11 mouse cellular contexts compared by ENCODE assay signal in the genomic region with DNA sequence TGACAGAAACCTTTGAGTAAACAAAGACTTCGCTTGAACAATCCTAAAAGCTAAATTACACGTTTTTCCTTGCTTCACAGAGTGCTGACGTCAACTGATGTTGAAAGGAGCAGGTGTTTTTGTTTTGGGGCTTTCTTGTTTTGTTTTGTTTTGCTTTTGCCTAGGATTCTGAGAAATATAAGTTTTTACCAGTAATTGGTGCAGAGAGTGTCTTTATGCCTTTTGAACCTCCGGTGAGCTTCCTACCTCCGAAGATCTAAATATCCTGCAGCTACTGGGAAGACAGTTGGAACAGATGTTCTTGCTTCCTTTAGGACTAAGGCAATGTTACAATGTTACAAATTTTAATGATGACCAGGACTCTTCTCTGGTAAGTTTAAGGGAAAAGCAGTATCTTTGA. TPM values are rescaled to one million over a fixed set of nuclear protein-coding genes. Genes with fewer than 3 reads are reported as not detected.
A peak's percentile ranks its signal among the peaks of the same experiment; 100 is the strongest.
DNase-seq lines count a peak whose midpoint lies in the region; ATAC-seq and TF ChIP-seq lines count a peak whose summit lies in the region.
"Had no signal": no experiment of that assay in that cellular context is flagged by ENCODE, and none has a peak within 500 bp of the region (broad histone marks: within the 10 kb centered on the region; RNA-seq: fewer than 3 reads in every experiment).

A gene (plus strand): TSS at position 301 of the 400 bp plus-strand sequence.

- no peak for TF ChIP-seq RAD21 in MEL (IDR thresholded peaks at IDR 0.05; ENCODE audit: low read depth, low read length)

- no peak for TF ChIP-seq POLR2A in MEL (IDR thresholded peaks at IDR 0.05; ENCODE audit: control insufficient read depth in 1 of 2, insufficient read depth in 1 of 2, low read depth in 1 of 2, low read length in 2 of 2, poor library complexity in 1 of 2)

- peak within 1 kb of the TSS; percentile 5; the same call in 1 of the 2 replicates for H3K9ac ChIP-seq in kidney, embryonic 16.5 days (replicated peaks; ENCODE audit: low read length)
- peak within 1 kb of the TSS; percentile 64 for H3K9ac ChIP-seq in MEL (ENCODE audit: control insufficient read depth, low read depth, low read length, poor library complexity, severe bottlenecking)
- 0 out of 2 replicates have a peak within 1 kb of the TSS, but pooled peaks have one; percentile 11 for H3K9ac ChIP-seq in embryonic facial prominence, embryonic 14.5 days (ENCODE audit: low read depth, low read length)
- H3K9ac ChIP-seq in liver, embryonic 11.5 days (ENCODE audit: low read depth, low read length) = no peak within 1 kb of the TSS
- H3K9ac ChIP-seq: forebrain, embryonic 12.5 days had no signal

- TF ChIP-seq EP300 in MEL (IDR thresholded peaks at IDR 0.05; ENCODE audit: low read depth in 1 of 2, low read length in 2 of 2) = no peak

- peak within 1 kb of the TSS; percentile 15; the same call in 1 of the 2 replicates for H3K4me3 ChIP-seq in kidney, embryonic 16.5 days (ENCODE audit: low read length)
- peak within 1 kb of the TSS; percentile 40 to 53 for H3K4me3 ChIP-seq in MEL (ENCODE audit: control insufficient read depth in 1 of 2, insufficient read depth in 1 of 2, low read depth in 2 of 2, low read length in 2 of 2)
- no peak within 1 kb of the TSS for H3K4me3 ChIP-seq in embryonic facial prominence, embryonic 14.5 days (ENCODE audit: low read depth, low read length)
- H3K4me3 ChIP-seq in liver, embryonic 11.5 days (ENCODE audit: low read depth, low read length) = no peak within 1 kb of the TSS
- H3K4me3 ChIP-seq: forebrain, embryonic 12.5 days had no signal

- TF ChIP-seq CTCF in MEL (IDR thresholded peaks at IDR 0.05 in 2 of 3, conservative IDR thresholded peaks at IDR 0.05 in 1 of 3; ENCODE audit: control insufficient read depth in 1 of 3, insufficient read depth in 1 of 3, low read depth in 2 of 3, low read length in 3 of 3, poor library complexity in 1 of 3, severe bottlenecking in 1 of 3) = no peak

- ATAC-seq in kidney, embryonic 16.5 days (ENCODE audit: low FRiP score, low TSS enrichment) = no peak
- ATAC-seq in embryonic facial prominence, embryonic 14.5 days (ENCODE audit: low read depth) = no peak
- ATAC-seq in liver, embryonic 11.5 days (replicated peaks; ENCODE audit: low FRiP score) = no peak

- no peaks in the 10 kb centered on the region for H3K36me3 ChIP-seq in kidney, embryonic 16.5 days (ENCODE audit: insufficient read depth, low read length)
- peaks cover 0 to 17% of the 10 kb centered on the region in 2 experiments; a peak in 2 of 4 replicates for H3K36me3 ChIP-seq in MEL (ENCODE audit: control insufficient read depth in 1 of 2, insufficient read depth in 2 of 2, low read length in 2 of 2)
- no peaks in the 10 kb centered on the region for H3K36me3 ChIP-seq in embryonic facial prominence, embryonic 14.5 days (ENCODE audit: control insufficient read depth, insufficient read depth, low read length)
- no peaks in the 10 kb centered on the region for H3K36me3 ChIP-seq in liver, embryonic 11.5 days (ENCODE audit: control insufficient read depth, insufficient read depth, low read length)
- H3K36me3 ChIP-seq: forebrain, embryonic 12.5 days had no signal

- no peaks in the 10 kb centered on the region for H3K9me3 ChIP-seq in kidney, embryonic 16.5 days (ENCODE audit: low read length)
- H3K9me3 ChIP-seq in MEL (replicated peaks; ENCODE audit: insufficient read depth, low read length) = no peaks in the 10 kb centered on the region
- no peaks in the 10 kb centered on the region for H3K9me3 ChIP-seq in embryonic facial prominence, embryonic 14.5 days (ENCODE audit: control insufficient read depth, low read length)
- H3K9me3 ChIP-seq in liver, embryonic 11.5 days (ENCODE audit: control insufficient read depth, low read length) = no peaks in the 10 kb centered on the region
- H3K9me3 ChIP-seq: forebrain, embryonic 12.5 days had no signal

- no peak for DNase-seq in kidney, postnatal 4 days
- DNase-seq in MEL (ENCODE audit: low read depth, low spot score) = no peak
- DNase-seq in embryonic facial prominence, embryonic 14.5 days (ENCODE audit: low spot score) = no peak
- DNase-seq in liver, embryonic 11.5 days (ENCODE audit: low spot score) = no peak
- DNase-seq in layer of hippocampus, postnatal 25 days (ENCODE audit: extremely low spot score in 1 of 2, low spot score in 1 of 2) = no peak
- no peak for DNase-seq in layer of hippocampus, postnatal 36 days
- DNase-seq: cerebellum, adult 11 months; retina, postnatal 1 day; thymus, postnatal 4 days had no signal

- peaks cover 28% of the 10 kb centered on the region for H3K4me1 ChIP-seq in kidney, embryonic 16.5 days (ENCODE audit: insufficient read depth, low read length)
- peaks cover 2 to 23% of the 10 kb centered on the region in 2 experiments for H3K4me1 ChIP-seq in MEL (ENCODE audit: control insufficient read depth in 1 of 2, insufficient read depth in 2 of 2, low read length in 2 of 2)
- peaks cover 7% of the 10 kb centered on the region; the same call in 1 of the 2 replicates for H3K4me1 ChIP-seq in embryonic facial prominence, embryonic 14.5 days (ENCODE audit: control insufficient read depth, insufficient read depth, low read length)
- peaks cover 3% of the 10 kb centered on the region; the same call in 1 of the 2 replicates for H3K4me1 ChIP-seq in liver, embryonic 11.5 days (replicated peaks; ENCODE audit: control insufficient read depth, insufficient read depth, low read length)

- peaks cover 39% of the 10 kb centered on the region for H3K27me3 ChIP-seq in kidney, embryonic 16.5 days (ENCODE audit: insufficient read depth, low read length)
- H3K27me3 ChIP-seq in MEL (ENCODE audit: control insufficient read depth in 1 of 2, insufficient read depth in 2 of 2, low read length in 2 of 2) = peaks cover 7 to 14% of the 10 kb centered on the region in 2 experiments
- peaks cover 42% of the 10 kb centered on the region for H3K27me3 ChIP-seq in embryonic facial prominence, embryonic 14.5 days (replicated peaks; ENCODE audit: control insufficient read depth, insufficient read depth, low read length)
- H3K27me3 ChIP-seq in liver, embryonic 11.5 days (replicated peaks; ENCODE audit: control insufficient read depth, insufficient read depth, low read length) = peaks cover 58% of the 10 kb centered on the region

- 58% methylated on average over 5 of the region's 5 CpGs for WGBS in kidney, embryonic 16.5 days
- 45% methylated on average over 5 of the region's 5 CpGs for WGBS in embryonic facial prominence, embryonic 14.5 days
- WGBS in liver, embryonic 11.5 days = 53% methylated on average over 5 of the region's 5 CpGs

- H3K4me2 ChIP-seq in kidney, embryonic 16.5 days (replicated peaks; ENCODE audit: low read depth, low read length) = peak within 1 kb of the TSS; percentile 48
- peak within 1 kb of the TSS; percentile 34 for H3K4me2 ChIP-seq in embryonic facial prominence, embryonic 14.5 days (ENCODE audit: low read depth, low read length)
- peak within 1 kb of the TSS; percentile 42 for H3K4me2 ChIP-seq in liver, embryonic 11.5 days
- H3K4me2 ChIP-seq: forebrain, embryonic 12.5 days had no signal

- H3K27ac ChIP-seq in kidney, embryonic 16.5 days (ENCODE audit: low read length) = peak within 1 kb of the TSS; percentile 75
- H3K27ac ChIP-seq in MEL (ENCODE audit: control insufficient read depth, low read depth, low read length) = peak within 1 kb of the TSS; percentile 72
- H3K27ac ChIP-seq in embryonic facial prominence, embryonic 14.5 days (replicated peaks; ENCODE audit: low read depth, low read length) = no peak within 1 kb of the TSS
- no peak within 1 kb of the TSS for H3K27ac ChIP-seq in liver, embryonic 11.5 days (ENCODE audit: low read depth, low read length)
- H3K27ac ChIP-seq: forebrain, embryonic 12.5 days had no signal

- no peaks in the 10 kb centered on the region for H3K79me2 ChIP-seq in MEL (ENCODE audit: control insufficient read depth, insufficient read depth, low read length, poor library complexity)

TF ChIP-seq in MEL, 35 proteins besides CTCF, POLR2A, EP300 and RAD21:
- TF ChIP-seq TAL1 (IDR thresholded peaks at IDR 0.05; ENCODE audit: low read length) (no peak), MAZ (IDR thresholded peaks at IDR 0.05; ENCODE audit: low read depth, low read length) (no peak), BHLHE40 (IDR thresholded peaks at IDR 0.05; ENCODE audit: borderline replicate concordance, low read depth, low read length) (no peak), USF2 (IDR thresholded peaks at IDR 0.05; ENCODE audit: borderline replicate concordance in 1 of 2, insufficient read depth in 1 of 2, low read depth in 1 of 2, low read length in 2 of 2) (no peak), KAT2A (conservative IDR thresholded peaks at IDR 0.05; ENCODE audit: low read depth, low read length) (no peak), CHD1 (IDR thresholded peaks at IDR 0.05; ENCODE audit: low read depth, low read length) (no peak), JUND (IDR thresholded peaks at IDR 0.05; ENCODE audit: low read depth, low read length) (no peak), POLR2AphosphoS5 (IDR thresholded peaks at IDR 0.05; ENCODE audit: borderline replicate concordance, low read depth, low read length) (no peak), GATA1 (IDR thresholded peaks at IDR 0.05; ENCODE audit: low read depth, low read length) (no peak), ZKSCAN1 (IDR thresholded peaks at IDR 0.05; ENCODE audit: low read depth, low read length) (no peak), POLR2AphosphoS2 (IDR thresholded peaks at IDR 0.05; ENCODE audit: low read length) (no peak), MAX (IDR thresholded peaks at IDR 0.05; ENCODE audit: low read length) (no peak), ZNF384 (IDR thresholded peaks at IDR 0.05; ENCODE audit: low read depth, low read length) (no peak), NRF1 (IDR thresholded peaks at IDR 0.05; ENCODE audit: insufficient read depth, low read depth, low read length, poor library complexity, severe bottlenecking) (no peak)

RNA-seq across cellular contexts. Expression of the gene that starts here (rescaled TPM):
- 20.3 and 23.4 TPM in 2 replicates for polyA plus RNA-seq in kidney, embryonic 16.5 days (2015; fragmentation: Nextera tagmentation; extraction: Ambion mirVana)
- 0.08 and 0.16 TPM in 2 replicates for total RNA-seq in MEL (2012; rRNA removed)
- polyA plus RNA-seq in MEL (2012; ENCODE audit: insufficient read depth in 1 of 2, insufficient read length in 2 of 2, low read depth in 1 of 2, low replicate concordance in 2 of 2, missing spikeins in 1 of 2) = under 1 TPM in 1 of 2 experiments, not detected in 1; 0.39 TPM
- polyA plus RNA-seq in embryonic facial prominence, embryonic 14.5 days (2014; fragmentation: Nextera tagmentation; extraction: Ambion mirVana) = 11.6 and 13.3 TPM in 2 replicates
- polyA plus RNA-seq in liver, embryonic 11.5 days (2014; fragmentation: Nextera tagmentation; extraction: Ambion mirVana) = 6.4 and 6.5 TPM in 2 replicates
- under 1 TPM; 0.75 to 0.79 TPM for total RNA-seq in layer of hippocampus, postnatal 25 days (2021)
- 1 to 10 TPM in 1 of 2 experiments, under 1 TPM in 1; 0.42 to 1.1 TPM for total RNA-seq in layer of hippocampus, postnatal 36 days (2021)

Comparison
In these comparisons a context has a peak if more than half of its experiments do, and no peak if none do; other contexts are left out.
1. H3K27ac ChIP-seq: peak in kidney, embryonic 16.5 days (single experiment) and MEL (single experiment); none in embryonic facial prominence, embryonic 14.5 days (single experiment) and liver, embryonic 11.5 days (single experiment).
2. H3K4me3 ChIP-seq: peak in kidney, embryonic 16.5 days (single experiment) and MEL (2 of 2); none in embryonic facial prominence, embryonic 14.5 days (single experiment) and liver, embryonic 11.5 days (single experiment).
3. Peak in every context shown above with its lines, with median percentiles within 50 percentile points of each other: H3K4me2 ChIP-seq.